Mouse (Mus musculus) thymus, postnatal 4 days (tissue): ENCODE measurements around the gene Lin37.

Source experiments
- DNase-seq: peaks from one replicate; pipeline ENCODE4 v3.0.0; 2021

The Lin37 gene

DNA sequence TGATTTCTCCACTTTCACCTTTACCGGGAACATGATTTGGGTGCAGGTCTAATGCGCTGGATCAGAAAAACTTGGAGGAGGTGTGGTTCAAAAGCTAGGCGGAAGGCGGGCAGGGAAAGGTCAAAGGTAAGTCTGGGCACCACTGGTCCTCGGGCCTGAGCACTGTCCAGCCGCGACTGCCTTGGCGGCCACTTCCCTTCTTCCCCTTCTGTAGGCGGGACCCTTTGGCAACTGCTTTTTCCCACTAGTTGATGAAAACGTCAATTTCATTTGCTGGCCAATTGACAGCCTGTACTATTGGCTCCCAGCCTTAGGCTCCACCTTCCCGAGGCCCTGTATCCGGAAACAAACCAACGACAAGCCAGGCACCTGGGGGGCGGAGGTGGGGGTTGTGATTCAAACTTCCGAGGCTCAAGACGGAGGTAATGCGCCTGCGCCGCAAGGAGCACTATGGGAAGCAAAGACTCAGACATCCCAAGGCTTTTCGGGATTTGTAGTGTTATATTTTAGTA lies at the start of gene Lin37:
TSS of gene Lin37 (minus strand) at position 396 of the 512 bp plus-strand sequence.
- DNase-seq, result peak; percentile 92

DNA sequence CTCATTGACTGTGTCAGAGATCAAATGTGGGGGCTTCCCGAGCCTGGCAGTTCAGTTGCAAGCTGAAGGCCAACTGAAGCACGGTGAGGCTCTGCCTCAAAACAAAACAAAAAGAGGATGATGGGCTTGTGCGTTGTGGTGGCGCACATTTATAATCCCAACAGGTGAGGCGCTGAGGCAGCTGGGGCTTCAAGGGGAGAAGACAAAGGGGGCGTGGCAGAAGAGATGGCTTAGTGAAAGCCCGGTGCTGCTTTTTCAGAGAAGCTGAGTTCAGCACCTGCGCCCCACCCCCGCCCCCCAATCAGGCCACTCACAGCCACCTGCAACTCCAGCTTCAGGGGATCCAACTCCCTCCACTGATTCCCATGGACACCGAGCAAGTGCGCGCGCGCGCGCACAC lies 48.8 kb upstream of the Lin37 start:
- DNase-seq, result peak; percentile 39

DNA sequence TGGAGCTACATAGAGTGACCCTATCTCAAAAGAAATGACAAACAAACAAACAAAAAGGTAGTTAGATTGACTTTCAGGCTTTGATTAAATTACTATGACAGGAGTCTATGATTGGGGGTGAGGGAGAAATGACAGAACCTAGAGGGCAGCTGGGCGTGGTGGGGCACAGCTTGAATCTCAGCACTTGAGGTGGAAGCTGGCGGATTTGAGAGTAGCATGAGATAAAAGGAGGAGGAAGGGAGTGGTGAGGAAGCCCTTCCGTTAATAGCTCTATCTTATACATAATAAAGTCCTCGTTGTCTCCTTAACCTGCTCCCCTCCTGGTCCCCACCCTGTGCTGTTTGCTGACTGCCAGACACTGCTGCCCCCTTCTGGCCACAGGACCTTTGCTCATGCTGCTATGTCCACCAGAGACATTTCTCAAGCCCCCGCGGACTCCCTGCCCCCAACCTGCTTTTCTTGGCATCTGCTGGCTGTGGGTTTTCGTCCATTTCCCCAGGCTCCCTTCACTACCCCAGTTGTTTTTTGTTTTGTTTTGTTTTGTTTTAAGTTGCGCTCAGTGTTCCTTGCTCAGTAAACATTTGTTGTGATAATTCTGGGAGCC lies 48.2 kb upstream of the Lin37 start:
- DNase-seq, result peak; percentile 84

DNA sequence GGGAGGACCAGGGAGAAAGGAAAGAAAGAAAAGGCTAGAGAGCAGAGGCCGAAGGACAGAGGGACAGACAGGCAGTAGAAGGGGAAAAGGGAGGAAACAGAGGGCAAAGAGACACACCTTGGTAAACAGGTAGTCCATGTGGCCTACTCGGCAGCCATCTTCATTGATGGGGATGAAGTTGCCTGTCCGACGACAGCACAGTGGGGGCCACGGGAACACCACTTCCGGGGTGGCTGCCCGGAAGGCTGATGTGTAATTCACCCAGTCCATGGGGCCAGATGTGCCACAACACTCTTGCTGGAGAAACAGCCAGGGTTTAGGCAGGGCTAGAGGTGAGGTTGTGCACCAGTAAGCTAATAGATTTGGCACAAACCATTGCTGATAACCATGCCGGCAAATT lies 45.3 kb upstream of the Lin37 start:
- DNase-seq, result no peak

DNA sequence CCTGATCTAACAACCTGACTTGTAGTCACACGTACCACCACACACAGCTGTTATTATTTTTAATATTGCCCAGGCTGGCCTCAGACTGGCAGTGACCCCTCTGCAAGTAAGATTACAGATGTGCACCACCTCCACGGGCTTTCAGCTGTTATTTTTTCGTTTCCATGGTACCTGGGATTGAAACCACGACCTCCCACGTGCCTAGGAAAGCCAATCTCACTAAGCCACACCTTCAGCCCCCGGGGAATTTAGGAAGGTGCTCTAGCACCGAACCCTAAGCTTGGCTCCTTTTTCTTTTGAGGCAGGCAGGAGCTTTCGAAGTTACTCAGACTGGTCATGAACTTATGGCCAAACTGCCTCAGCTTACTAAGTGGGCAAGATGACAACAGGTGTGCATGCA lies 44.8 kb upstream of the Lin37 start:
- no peak for DNase-seq

DNA sequence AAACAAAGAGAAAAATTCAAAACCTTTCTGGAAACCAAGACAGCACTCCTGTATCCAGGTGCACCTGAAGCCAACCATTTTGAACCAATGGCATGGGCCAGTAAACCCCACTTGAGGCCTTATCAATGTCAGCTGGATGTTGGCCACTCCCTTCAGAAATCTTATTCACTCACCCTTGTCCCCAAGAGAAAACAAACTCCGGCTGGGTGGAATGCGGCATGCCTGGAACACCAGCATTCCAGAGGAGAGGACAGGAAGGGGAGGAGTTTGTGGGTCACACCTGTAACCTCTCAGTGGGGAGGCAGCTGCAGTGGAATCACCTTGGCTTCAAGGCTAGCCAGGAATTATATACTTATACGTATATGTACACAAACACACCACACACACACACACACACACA lies 42.9 kb upstream of the Lin37 start:
- DNase-seq, result no peak

DNA sequence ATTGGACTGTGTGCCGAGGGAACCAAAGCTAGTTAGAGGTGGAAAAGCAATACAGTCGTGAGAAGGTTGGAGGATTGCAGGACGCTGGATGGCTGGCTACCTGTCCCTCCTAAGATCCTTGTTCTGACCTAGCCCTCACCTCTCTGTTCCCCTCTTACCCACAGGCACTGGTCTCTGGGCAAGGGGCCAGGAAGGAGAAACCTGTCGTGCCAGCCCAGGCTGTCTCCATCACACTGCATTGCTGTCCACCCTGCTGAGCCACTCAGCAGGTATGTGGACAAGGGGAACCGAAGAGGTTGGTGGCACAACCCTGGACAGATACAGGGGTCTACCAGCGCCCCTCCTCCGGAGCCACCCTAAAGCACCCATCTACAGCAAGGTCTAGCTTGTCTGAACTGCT lies 41.0 kb upstream of the Lin37 start:
- no peak for DNase-seq

DNA sequence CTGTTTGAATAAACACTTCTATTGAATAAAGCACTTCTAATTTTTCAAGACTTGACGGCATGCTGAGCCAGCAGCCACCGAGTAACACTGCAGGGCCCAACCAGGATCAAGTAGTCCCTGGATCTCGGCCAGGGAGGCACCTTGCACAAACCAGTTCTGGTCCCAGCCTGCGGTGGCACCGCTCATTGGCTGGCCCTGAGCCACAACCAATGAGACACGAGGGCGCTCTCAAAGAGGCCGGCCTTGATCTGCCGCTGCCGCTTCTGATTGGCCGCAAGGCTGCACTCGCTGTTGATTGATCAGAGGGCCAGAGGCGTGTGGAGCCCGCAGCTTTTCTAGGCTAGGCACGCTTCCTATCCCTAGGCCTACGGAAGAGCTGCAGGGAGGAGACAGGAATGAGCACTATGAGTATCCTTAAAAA lies 40.3 kb upstream of the Lin37 start:
- peak; percentile 74 for DNase-seq

DNA sequence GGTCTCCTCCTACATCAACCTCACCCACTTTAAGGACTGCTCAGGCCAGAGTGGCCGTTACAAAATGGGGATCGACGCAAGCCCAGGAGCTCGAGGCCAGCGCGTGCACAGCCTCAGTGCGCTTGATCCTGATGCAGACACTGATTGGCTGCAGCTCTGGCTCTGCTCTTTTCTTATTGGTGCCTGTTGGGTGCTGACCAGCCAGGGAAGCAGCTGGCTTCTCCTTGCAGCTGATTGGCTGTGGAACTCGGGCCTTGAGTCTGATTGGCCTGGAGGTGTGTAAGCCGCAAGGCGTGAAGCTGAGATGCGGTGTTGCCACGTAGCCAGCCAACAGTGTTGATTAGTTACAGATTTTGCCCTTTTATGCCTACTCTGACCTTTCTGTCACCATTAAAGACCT lies 39.1 kb upstream of the Lin37 start, which contains the start of gene Zbtb32:
TSS of gene Zbtb32 (minus strand) at position 124 of the 400 bp plus-strand sequence.
- no peak for DNase-seq

DNA sequence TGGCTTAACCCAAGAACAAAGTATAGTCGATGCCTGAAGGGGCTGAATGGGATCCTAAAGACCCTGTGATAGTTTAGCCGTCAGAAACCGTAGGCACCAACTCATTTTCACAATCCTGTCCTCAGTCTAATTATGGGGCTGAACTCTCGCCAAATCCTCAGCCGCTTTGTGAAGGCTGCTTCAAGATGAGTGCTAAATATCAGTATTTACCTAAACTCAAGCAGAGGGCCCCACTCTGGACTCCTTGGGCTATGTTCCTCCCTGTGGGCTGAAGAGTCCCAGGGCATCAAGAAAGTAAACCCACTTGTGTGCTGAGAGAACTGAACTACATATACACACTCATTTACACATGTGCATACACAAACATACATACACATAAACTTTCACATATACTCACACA lies 37.2 kb upstream of the Lin37 start:
- DNase-seq, result no peak

DNA sequence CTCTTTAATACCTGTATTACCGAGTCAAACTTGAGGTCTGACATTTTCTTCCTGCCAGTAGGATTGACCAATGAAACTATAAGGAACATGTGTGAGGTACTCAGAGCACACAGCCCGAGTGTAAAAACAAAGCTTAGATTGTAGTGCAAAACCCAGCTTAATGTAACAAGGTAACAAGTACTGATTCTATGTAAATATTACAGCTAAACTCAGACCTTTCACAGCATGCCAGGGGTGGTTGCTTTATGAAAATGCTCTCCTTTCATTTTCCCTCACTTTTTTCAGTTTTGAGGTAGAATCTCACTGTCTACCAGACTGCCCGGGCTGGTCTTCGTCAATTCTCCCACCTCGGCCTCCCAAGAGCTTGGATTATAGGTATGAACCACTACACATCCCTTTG lies 36.5 kb upstream of the Lin37 start:
- no peak for DNase-seq

DNA sequence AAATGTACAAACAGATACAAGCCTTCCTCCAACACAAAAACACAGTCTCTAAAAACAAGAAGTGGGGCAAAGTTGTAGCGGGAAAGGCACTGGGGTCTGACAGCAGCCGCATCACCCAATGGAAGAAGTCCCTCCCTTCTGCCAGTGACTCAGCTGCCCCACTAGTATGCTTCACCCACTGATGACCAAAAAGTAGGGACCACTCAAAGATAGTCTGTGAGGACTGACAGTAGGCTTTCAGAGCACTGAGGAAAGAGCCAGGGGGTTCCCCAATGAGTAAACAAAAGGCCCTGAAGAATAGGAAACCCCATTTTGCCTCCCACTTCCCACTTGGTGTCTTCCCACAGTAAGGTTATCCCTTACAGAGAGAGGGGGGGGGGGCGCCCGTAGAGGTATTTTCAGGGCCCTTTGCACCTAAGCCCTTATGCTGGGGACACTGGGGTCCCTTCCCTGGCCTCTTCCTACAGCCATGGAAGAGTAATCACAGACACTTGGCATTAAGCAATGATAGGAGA lies 34.9 kb upstream of the Lin37 start:
- DNase-seq, result no peak

DNA sequence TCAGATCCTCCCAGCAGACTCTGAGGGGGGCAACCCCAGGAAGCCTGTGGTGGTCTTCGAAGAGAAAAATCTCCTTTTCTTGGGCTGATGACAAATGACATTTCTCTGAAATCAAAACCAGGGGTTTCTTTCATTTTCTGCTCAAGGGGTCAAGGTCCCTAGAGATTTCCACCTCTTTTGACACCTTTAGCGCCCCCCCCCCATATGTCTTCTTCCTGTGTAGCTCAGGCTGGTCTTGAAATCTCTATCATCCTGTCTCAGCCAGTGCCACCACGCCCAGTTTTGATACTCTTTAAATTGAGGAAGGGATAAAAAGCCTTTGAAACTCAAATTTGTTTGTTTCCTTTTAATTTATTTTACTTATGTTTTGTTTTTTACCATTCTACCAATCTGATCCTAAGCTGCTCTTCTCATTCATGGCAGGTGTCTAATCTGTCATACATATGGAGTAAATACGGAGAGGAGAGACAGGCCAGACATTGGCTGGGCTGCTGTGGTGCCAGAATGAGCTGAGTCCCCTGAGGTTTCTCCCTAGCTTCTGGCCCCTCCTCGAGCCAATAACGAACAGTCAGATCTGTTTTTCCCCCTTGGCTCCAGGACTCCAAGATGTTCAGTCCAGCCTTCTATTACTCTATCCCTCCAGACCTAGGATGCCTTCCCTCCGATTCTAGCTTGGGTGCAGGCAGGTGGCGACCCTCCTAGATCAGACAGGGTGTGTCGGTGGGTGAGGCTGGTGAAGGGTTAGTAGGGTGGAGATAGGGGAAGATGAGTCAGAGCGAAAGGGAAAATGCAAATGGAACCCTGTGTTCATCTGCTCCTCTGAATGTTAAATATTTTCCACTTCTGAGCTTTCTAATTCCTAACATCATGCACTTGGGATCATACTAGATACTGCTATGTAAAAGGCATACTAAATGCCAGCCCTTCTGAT lies 34.2 kb upstream of the Lin37 start:
- DNase-seq, result no peak

DNA sequence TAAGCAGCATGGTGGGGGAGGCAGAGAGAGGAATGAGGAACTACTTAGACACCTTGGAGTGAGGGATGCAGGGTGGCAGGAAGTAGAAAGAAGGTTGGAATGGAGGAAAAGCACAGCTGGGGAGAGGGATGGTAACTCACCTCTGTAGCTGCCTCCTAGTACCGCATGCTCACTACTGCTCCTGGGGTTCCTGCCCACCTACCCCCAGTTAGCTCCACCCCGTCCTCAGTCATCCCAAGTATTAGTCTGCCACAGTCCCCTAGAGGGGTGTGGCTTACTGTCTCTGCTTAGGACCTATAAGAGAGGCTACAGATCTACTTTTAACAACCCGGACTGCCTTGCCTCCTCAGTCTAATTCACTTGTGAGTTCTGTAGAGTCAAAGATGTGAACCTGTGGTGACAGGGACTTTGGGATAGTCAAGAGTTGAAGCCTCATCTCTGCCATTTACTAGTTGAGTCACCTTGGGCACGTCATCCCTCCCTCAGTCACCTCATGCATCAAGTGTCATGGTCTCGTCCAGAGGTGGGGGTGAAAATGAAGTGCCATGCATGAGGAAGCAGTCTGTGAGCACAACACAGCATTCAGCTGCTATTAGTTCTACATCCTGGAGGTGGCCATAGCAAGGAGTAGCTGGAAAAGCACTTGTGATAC lies 33.3 kb upstream of the Lin37 start:
- DNase-seq, result no peak

DNA sequence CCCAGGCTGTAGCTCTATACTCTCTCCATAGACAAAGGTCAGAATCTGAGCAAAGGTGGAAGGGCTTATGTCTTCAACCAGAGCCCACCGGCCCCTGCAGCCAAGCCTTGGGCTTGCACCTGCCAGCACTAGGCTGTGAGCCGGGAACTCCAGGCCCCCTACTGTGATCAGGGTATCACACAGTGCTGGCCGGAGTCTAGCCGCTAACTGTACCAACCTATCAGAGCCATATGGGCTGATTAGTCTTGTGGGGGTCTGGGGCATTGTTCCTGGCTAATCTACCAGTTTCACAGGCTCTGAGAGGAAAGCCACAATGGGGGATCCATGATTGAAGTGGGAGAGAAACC lies 31.9 kb upstream of the Lin37 start:
- no peak for DNase-seq

DNA sequence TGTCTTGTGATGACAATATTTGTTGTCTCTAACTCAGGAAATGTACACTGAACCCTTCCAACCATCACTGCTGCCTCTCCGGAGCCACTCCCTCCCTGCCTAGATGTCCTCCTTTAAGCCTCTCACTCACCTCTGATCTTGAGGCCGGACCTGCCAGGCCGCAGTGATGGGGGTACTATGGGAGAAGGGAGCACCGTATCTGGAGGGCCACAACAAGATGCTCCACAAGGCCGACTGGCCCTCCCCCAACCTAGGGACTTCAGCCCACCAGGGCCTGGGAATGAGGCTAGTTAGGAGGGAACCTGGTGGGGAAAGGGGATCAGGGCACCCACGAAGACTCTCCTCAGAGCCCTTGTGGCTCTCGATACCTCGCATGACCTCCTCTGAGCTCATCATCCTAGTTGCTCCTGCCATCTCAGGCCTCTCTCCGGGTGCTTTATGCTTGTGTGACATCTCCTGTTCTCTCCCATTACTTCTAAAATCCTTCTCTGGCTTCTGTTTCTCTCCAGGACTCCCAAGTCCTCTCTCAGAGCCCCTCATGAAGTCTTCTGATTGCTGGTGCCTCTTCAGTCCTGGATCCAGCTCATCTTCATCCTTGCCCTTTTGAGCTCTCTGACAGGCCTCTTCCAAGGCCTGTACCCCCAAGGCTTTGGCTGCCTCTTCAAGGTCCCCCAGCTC lies 31.4 kb upstream of the Lin37 start:
- DNase-seq, result no peak

DNA sequence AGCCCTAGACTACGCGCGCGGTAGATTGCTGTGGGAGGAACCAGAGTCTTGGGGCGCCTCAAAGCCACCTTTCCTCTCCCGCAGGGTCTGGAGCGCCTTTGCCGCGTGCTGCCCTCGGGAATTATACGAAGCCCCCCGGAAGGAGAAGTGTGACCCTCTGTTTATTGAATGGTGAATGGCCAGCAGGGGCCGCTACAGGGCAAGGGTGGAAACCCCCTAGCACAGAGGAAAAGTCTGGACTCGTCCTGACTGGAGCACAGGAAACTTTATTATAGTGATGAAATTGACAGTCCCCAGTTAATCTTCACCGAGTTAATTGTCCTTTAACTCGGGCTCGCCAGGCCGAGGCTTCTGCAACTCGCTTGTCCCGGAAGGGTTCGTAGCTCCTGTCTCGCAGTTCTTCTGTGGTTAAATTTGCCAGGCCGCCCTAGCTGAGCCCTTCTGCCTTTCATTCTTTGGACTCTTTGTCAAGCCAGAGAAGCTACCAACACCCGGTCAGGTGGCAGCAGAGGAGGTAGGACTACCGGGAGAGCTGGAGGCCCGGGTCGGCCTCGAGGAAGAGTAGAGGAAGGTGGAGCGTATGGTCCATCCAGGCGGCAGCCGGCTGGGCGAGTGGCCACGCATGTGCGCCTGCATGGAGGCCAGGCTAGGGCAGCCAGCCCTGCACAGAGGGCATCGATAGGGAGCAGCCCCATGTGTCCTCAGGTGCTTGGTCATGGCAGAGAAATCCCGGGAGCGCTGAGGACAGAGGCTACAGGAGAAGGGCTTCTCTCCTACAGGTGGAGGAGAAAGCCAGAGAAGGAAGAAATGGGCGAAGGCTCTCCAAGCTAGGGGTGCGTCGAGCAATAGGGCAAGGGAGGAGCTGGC lies 30.0 kb upstream of the Lin37 start:
- DNase-seq, result peak; percentile 94

DNA sequence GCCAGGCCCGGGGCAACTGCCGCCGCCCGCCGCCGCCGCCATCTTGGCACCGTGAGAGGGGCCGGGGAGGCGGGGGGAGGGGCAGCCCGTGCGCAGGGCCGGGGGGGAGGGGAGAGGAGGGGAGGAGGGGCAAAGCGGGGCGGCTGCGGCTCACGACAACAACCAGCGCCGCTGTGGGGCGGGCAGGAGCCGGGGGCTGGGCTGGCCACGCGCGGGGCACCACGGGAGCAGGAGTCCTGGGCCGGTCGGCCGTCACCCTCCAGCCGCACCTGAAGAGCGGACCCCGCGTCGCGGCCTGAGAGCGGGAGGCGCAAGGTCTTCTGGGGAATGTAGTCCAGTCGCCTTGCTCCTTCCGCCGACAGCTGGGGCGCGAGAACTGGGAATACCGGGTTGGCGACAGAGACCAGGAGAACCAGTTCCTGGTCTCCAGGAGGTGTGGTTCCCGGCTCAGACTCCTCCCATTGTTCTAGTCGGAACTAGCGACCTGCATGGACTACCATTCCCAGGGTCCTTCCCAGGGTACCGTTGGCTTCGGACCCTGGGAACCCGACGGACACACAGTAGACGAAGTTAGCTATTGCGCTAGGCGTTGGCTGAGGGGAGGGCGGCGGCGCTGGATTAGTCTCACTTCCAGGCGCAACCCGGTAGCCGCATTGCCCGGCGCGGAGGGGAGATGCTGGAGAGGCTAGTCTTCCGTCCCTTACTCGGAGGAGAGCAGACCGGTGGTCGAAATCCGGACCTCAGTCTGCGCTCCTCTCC lies 29.2 kb upstream of the Lin37 start, which contains the start of gene Kmt2b:
TSS of gene Kmt2b (minus strand) at position 51 of the 759 bp plus-strand sequence.
- DNase-seq, result peak; percentile 90

DNA sequence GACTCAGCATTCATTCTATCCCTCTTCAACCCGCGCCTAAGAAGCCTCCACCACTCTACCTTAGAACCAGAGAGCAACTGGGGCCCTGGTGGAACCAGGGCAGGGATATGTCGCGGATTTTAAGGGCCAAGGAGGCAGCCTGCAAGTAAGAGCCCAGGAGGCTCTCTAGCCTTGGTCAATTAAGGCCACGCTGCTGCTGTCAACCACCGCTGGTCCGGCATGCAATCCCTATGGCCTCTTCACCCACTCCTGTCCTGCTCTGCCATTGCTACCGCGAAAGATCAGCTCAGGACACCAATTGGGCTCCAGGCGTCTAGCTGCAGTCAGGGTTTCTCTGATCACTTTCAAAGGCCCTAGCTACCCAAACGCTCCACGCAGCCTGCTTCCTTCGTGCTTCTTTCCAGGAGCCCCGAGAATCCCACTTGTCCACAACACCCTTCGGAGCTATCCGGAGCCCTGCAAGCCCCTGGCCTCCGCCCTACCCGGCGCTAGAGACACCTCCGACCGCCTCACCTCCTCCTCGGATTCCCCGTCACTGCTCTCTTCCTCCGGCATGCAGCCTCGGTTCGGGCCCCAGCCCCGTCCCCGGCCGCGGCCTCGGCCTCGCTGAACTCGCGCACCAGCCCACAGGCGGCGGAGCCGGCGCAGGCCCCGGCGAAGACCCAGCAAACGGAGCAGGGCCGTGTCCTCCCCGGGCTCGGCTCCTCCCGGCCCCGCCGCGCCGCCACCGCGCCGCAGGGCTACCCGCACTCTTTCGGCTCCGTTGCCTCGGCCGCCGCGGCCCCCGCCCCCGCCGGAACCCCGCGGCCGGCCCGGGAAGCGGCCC lies 28.4 kb upstream of the Lin37 start:
- peak; percentile 75 for DNase-seq

DNA sequence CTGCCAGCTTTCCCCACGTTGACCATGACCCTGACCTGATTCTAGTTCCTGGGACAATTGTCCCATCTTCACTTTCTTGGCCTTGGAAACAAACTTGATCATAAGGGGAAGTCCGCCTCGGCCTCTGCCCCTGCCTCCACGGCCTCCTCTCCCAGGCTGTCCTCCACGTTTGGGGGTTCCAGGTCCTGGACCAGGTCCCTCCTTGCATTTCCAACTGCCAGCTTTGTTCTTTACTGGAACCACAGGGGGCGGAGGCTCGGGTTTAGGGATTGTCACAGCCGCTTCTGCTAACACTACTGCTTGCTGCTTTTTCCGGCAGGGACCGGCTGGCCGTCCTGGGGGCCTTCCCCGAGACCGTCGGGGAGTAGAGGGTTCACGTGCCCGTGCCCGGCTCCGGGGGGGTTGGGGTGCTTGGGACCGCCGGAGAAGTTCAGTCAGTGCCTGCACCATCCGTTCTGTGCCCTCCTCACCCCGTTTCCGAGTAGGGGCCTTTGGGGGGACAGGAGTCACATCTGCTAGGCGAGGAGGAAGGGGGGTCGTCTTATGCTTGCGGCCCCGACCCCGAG lies 26.9 kb upstream of the Lin37 start:
- no peak for DNase-seq
